Mouse (Mus musculus) liver, embryonic 14.5 days (tissue): ENCODE data around the gene Mfsd4a. TPM values are rescaled to one million over a fixed set of nuclear protein-coding genes. Genes with fewer than 3 reads are reported as not detected.

Source experiments
- ATAC-seq: fragments of 200-750 bp; cut with Nextera tagmentation; 2 replicates; pipeline ENCODE4 v1.8.0; 2017; ENCODE audit warnings: moderate number of reproducible peaks, mild to moderate bottlenecking, moderate library complexity; ENCODE audit not compliant: insufficient read depth
- DNase-seq, 3 experiments: peaks; one replicate each; pipeline ENCODE4 v3.0.0-alpha.2; 2012 to 2013; ENCODE audit warnings: low read depth in 3 of 3, low spot score in 3 of 3
- H3K27ac ChIP-seq: fragments of 300-500 bp; sonication (generic); 2 replicates; pipeline ENCODE4 v1.5.1; 2014; ENCODE audit warnings: moderate library complexity, mild to moderate bottlenecking, control low read depth, inconsistent platforms
- H3K27me3 ChIP-seq: fragments of 300-500 bp; sonication (generic); 2 replicates; pipeline ENCODE4 v1.6.1; 2014; ENCODE audit warnings: mild to moderate bottlenecking, low read length, moderate library complexity; ENCODE audit not compliant: control insufficient read depth, insufficient read depth
- H3K36me3 ChIP-seq: fragments of 300-500 bp; sonication (generic); replicated peaks from 2 replicates; pipeline ENCODE4 v1.6.1; 2014; ENCODE audit warnings: low read depth; ENCODE audit not compliant: control insufficient read depth, insufficient read depth
- H3K4me1 ChIP-seq, 2 experiments: fragments of 200-500 bp in 1 of 2; fragments of 300-500 bp in 1 of 2; sonication (generic) in 1 of 2; replicated peaks; 2 replicates each; pipeline ENCODE4 v1.6.1; 2012 to 2014; ENCODE audit warnings: antibody characterized with exemption in 1 of 2, inconsistent platforms in 1 of 2, low read length in 1 of 2; ENCODE audit not compliant: control insufficient read depth in 2 of 2, insufficient read depth in 2 of 2
- H3K4me2 ChIP-seq: fragments of 300-500 bp; sonication (generic); 2 replicates; pipeline ENCODE4 v1.6.1; 2014; ENCODE audit warnings: low read depth, mild to moderate bottlenecking, control low read depth, moderate library complexity
- H3K4me3 ChIP-seq, 2 experiments: fragments of 200-500 bp in 1 of 2; fragments of 300-500 bp in 1 of 2; sonication (generic) in 1 of 2; 2 replicates each; pipeline ENCODE4 v1.5.1; 2012 to 2014; ENCODE audit warnings: low read depth in 2 of 2, low read length in 2 of 2, mild to moderate bottlenecking in 2 of 2, control low read depth in 1 of 2, inconsistent platforms in 1 of 2, moderate library complexity in 1 of 2; ENCODE audit not compliant: insufficient read depth in 1 of 2
- H3K9ac ChIP-seq: fragments of 300-500 bp; sonication (generic); replicated peaks from 2 replicates; pipeline ENCODE4 v1.6.1; 2014; ENCODE audit warnings: mild to moderate bottlenecking, control low read depth, moderate library complexity
- H3K9me3 ChIP-seq: fragments of 300-500 bp; sonication (generic); 2 replicates; pipeline ENCODE4 v1.6.1; 2016; ENCODE audit warnings: low read length, mixed read lengths; ENCODE audit not compliant: control insufficient read depth
- CTCF ChIP-seq: IDR thresholded peaks from 2 replicates; pipeline ENCODE4 v1.5.1; 2016; ENCODE audit warnings: antibody characterized with exemption, low read depth, control low read depth
- EP300 ChIP-seq: IDR thresholded peaks from 2 replicates; pipeline ENCODE4 v1.6.1; 2016; ENCODE audit warnings: antibody characterized with exemption, low read depth
- WGBS: fragments of 180-500 bp; shearing (Covaris S2); extraction: QIAGEN DNeasy Blood & Tissue Kit; methylation state at CpG from one replicate; pipeline ENCODE4 v1.1.7; 2014; ENCODE audit not compliant: insufficient replicate concordance; 5-methylcytosine and 5-hydroxymethylcytosine counted together
- polyA plus RNA-seq, 2 experiments: library from polyadenylated mRNA; depleted of rRNA in 1 of 2; stranded (reverse) in 1 of 2; unstranded in 1 of 2; fragments of >200 nt; fragmentation: Nextera tagmentation in 1 of 2; extraction: Ambion mirVana in 1 of 2; gene quantifications; 2 replicates each; pipeline versions ENCODE4 v1.2.1 to v1.2.3; 2012 to 2014

The Mfsd4a gene
- polyA plus RNA-seq, 2 experiments = 0.02 to 2.6 TPM

GRCm38 (mm10) chr1:132088181-132088671, 20.4 kb upstream of the Mfsd4a start:
- ATAC-seq (no peak), DNase-seq (no peak)
- H3K27ac ChIP-seq = no peak overlapping the region

DNA sequence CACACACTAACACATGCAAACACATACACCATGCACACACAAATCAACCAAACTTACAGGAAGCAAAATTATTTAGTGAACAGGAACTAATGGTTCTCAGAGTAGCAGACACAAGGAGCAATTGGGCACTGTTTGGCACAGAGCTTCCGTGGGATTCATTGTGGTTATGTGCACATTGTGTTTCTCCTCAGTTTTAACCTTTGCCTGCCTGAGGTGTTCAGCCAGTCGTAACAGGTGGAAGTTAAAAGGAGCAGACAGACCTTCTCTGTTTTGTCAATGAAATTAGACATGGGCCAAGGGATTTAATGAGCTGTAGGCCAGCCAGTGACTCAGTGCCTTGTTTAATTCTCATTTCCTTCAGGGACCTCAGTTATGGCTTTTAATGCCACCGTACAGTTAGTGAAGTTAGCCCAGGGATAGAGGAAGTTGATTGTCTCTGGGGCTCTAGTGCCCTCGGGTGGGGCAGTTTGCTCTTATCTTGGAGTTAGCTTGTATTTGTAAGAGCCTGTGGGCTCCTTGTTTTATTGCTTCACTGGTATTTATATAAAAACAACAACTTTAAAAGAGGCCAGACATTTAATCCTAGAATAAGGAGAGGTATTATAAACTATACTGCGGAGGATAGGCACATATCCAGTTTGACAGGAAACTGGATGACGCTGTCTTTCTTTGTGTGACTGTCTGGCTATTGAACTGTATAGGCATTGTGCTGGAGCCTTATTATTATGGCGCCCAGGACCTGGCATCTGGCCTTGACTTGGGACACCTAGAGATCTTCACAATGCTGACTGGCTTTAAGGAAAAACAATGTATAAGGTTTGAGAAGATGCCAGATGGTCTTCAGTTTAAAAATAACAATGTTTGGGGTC, 17.6 kb upstream of the Mfsd4a start:
- H3K4me1 ChIP-seq = peaks cover 0 to 3% of the 10 kb centered on the region in 2 experiments; a peak in 1 of 4 replicates
- no peak overlapping the region for H3K9ac ChIP-seq
- 30% methylated on average over 7 of the region's 7 CpGs for WGBS
- H3K27ac ChIP-seq = no peak overlapping the region
- DNase-seq (no peak), ATAC-seq (no peak)
- TF ChIP-seq EP300 (no peak), CTCF (no peak)
- H3K27me3 ChIP-seq = no peaks in the 10 kb centered on the region
- no peaks in the 10 kb centered on the region for H3K9me3 ChIP-seq
- no peaks in the 10 kb centered on the region for H3K36me3 ChIP-seq
- no peak overlapping the region for H3K4me3 ChIP-seq
- H3K4me2 ChIP-seq = no peak overlapping the region

More at GRCm38 (mm10) chr1:132088181-132088671, 20.4 kb upstream of the Mfsd4a start:
- no peaks in the 10 kb centered on the region for H3K9me3 ChIP-seq
- TF ChIP-seq CTCF = no peak
- no peak for TF ChIP-seq EP300
- H3K36me3 ChIP-seq = no peaks in the 10 kb centered on the region
- H3K27me3 ChIP-seq = no peaks in the 10 kb centered on the region
- H3K9ac ChIP-seq = no peak overlapping the region
- peaks cover 0 to 3% of the 10 kb centered on the region in 2 experiments; a peak in 1 of 4 replicates for H3K4me1 ChIP-seq
- no peak overlapping the region for H3K4me2 ChIP-seq
- no peak overlapping the region for H3K4me3 ChIP-seq
- WGBS = 64% methylated on average over 5 of the region's 5 CpGs

DNA sequence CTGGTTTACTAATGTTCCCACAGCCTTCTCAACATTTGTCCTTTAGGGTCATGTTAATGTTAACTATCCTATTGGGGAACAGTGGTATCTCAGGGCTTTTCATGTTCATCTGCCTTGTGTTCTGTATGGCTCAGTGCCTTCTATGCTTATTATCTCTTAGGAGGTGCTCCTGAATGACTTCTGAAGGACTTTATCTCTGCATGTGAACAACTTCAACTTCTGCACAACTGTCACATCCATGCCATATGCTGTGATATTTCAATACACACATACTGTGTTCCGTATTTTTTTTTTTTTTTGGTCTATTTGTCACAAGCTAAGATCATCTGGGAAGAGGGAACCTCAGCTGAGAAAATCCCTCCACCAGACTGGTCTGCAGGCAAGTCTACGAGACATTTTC, 10.6 kb upstream of the Mfsd4a start:
- Histone ChIP-seq H3K9me3 (no peaks in the 10 kb centered on the region), H3K9ac (no peak overlapping the region), H3K27ac (no peak overlapping the region), H3K27me3 (no peaks in the 10 kb centered on the region), H3K36me3 (no peaks in the 10 kb centered on the region), H3K4me2 (no peak overlapping the region), H3K4me3 (no peak overlapping the region), H3K4me1 (no peaks in the 10 kb centered on the region)
- ATAC-seq (no peak), DNase-seq (no peak)
- TF ChIP-seq CTCF = no peak
- no peak for TF ChIP-seq EP300
- WGBS = 63% methylated on average over 2 of the region's 2 CpGs

DNA sequence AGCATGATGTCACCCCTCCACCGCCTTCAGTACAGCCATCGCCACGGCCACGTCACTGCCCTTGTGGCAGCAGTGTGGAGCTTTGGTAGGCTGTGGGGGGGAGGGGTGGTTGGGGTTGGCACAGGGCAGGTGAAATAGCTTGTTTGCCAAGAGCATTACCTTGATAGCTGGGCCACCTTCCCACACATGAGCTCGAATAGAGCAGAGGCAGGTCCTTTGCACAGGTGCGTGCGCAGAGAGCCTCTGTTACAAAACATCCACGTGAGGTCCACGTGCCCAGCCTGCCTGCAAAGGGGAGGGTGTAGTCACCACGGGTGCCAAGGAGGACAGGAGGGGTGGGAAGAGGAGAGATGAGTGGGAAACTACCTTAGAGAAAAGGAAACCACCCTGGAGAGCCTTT, 7.7 kb upstream of the Mfsd4a start:
- H3K9me3 ChIP-seq = no peaks in the 10 kb centered on the region
- H3K27me3 ChIP-seq = no peaks in the 10 kb centered on the region; the same call in 1 of the 2 replicates
- H3K9ac ChIP-seq = no peak overlapping the region
- H3K4me3 ChIP-seq = no peak overlapping the region
- H3K36me3 ChIP-seq = no peaks in the 10 kb centered on the region
- no peak overlapping the region for H3K4me2 ChIP-seq
- ATAC-seq (no peak), DNase-seq (no peak)
- no peak overlapping the region for H3K27ac ChIP-seq
- WGBS = 71% methylated on average over 10 of the region's 10 CpGs
- no peaks in the 10 kb centered on the region for H3K4me1 ChIP-seq
- TF ChIP-seq CTCF = no peak
- TF ChIP-seq EP300 = no peak

DNA sequence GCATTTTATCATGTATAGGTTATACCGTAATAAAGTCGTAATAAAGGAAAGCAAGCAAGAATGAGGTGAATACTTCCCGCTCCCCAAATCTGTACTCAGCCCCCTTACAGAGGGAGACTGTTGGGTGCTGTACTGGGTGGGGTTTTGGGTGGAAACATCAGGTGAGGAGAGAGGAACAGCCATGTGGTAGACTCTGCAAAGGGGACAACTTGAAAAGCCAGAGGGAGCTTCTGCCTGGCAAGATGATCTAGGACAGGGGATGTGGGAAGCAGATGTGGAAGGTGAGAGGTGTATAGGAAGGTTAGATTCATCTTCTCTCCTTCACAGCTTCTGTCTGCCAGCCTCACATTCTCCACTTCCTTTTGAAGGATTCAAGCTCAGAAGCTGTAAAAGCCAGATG, 2.8 kb upstream of the Mfsd4a start:
- Histone ChIP-seq H3K27me3 (peaks cover 34% of the 10 kb centered on the region), H3K4me1 (no peaks in the 10 kb centered on the region), H3K36me3 (no peaks in the 10 kb centered on the region), H3K4me2 (no peak overlapping the region), H3K9ac (no peak overlapping the region), H3K9me3 (no peaks in the 10 kb centered on the region), H3K4me3 (no peak overlapping the region), H3K27ac (no peak overlapping the region)
- 69% methylated on average over 3 of the region's 3 CpGs for WGBS
- no peak for ATAC-seq
- DNase-seq = no peak
- no peak for TF ChIP-seq EP300
- no peak for TF ChIP-seq CTCF
